Mouse (Mus musculus) brain, embryonic 18.5 days (tissue): ENCODE data around the gene Chrdl1.

Experiments used
- DNase-seq: peaks from one replicate; pipeline ENCODE4 v3.0.0-alpha.2; 2012; ENCODE audit warnings: low read depth, low spot score

Chrdl1 gene

GRCm38 (mm10) chrX:143393791-143394369, at the start of gene Chrdl1:
TSS of gene Chrdl1 (minus strand) at chrX:143394262.
- DNase-seq = no peak

- no peak for DNase-seq
Measured at GRCm38 (mm10) chrX:143442638-143443037, 48.6 kb upstream of the Chrdl1 start.

GRCm38 (mm10) chrX:143404601-143405000, 10.5 kb upstream of the Chrdl1 start:
- no peak for DNase-seq

GRCm38 (mm10) chrX:143366256-143366959, 27.7 kb downstream of the Chrdl1 start:
- DNase-seq = no peak

GRCm38 (mm10) chrX:143347227-143347626, 46.8 kb downstream of the Chrdl1 start:
- no peak for DNase-seq

DNA sequence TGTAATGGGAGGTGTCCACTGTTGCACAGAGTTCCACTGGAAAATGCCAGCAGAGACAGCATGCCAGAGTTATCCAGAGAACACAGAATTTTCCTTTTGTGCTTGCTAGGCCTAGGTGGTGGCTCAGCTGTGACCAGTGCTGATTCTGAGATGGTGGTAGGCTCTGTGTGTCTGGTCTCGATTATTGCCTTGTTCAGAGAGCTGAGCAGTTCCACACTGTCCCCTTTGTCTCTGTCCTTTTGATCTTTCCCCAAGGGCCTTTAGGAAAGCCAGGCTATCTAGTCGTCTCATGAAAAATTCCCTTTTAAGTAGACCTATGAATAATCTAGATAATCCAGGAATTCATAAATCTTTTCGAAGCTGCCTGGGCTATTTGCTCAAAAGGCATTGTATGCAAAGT, 47.3 kb downstream of the Chrdl1 start:
- DNase-seq = no peak

DNA sequence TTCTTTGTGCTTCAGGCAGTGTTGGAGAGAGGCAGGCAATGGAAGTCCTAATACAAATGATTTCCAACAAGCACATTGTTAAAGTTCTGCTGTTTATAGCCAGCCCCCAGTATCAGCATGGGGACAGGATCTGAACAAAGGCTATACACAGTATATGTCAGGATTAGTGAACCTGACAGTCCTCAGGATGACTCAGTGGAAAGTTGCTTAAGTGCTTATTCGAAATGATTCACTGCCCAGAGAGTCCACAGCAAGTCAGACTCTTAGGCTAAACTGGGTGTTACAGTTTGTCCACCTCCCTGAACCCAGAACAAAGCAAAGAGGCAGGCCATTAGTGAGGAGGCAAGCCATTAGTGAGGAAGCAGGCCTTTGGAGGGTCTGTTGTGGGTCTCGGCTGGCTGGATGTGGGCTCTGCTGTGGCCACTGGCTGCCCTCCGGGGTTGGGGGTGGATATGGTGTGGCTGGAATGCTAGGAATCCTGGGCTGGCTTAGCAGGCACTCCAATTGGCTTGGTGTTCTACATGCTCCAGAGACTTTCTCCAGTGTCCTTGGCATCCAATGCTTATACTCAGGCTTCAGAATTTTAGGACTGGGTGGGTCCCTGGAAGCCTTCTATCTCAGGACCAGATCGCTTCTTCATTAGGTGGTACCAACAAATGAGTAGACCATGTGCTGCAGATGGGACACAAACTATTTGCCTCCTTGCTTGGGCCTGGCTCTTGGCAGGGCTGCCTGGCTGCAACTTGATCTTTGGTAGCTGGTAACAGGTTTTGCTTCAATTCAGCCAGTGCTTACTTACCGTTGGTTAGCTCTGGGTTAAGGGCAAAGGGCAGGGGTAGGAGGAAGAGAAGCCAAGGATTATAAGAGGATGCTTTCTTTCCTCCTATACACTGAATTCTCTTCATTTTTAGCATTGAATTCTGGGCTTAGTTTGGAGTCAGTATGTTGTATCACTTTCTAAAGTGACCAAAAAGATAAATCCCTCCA, 49.3 kb downstream of the Chrdl1 start:
- no peak for DNase-seq

- DNase-seq = no peak
Measured at GRCm38 (mm10) chrX:143338156-143338555, 55.9 kb downstream of the Chrdl1 start.

- DNase-seq = no peak
Measured at GRCm38 (mm10) chrX:143337561-143337960, 56.5 kb downstream of the Chrdl1 start.

- DNase-seq = no peak
Measured at GRCm38 (mm10) chrX:143336661-143337060, 57.4 kb downstream of the Chrdl1 start.

DNA sequence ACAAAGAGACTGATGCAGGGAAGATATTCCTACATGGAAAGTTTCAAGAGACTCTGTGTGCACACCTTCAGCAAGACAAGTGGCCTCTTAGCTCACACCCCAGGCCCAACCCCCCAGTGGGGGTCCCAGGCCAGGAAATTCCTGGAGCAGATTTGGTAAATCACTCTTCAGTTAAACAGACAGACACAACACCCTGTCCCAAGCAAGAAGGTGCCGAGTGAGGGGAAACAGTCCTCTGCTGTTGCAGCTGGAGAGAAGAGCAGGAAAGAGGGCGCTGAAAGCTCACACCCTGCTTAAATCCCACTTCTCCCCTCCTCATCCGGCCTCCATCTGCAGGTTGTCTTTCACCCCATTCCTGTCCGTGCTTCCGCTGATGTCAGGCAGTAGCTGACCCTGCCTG, 58.2 kb downstream of the Chrdl1 start:
- DNase-seq = no peak

DNA sequence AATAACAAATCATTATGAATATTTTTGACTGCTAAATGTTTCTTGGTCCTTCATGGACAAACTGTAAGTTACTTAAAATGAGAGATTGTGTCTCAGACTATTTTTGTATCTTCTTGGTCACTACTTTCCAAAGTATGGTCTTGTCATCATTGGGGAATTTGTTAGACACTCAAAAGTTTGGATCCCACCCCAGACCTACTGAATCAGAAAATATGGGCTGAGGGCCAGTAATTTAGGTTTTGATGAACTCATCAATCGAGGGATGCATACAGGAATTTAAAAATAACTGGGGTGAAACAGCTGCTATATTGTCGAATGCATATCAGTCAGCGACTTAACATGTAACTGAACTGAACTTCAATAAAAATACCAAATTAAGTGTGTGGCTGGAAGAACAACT, 80.9 kb downstream of the Chrdl1 start:
- DNase-seq = no peak

DNA sequence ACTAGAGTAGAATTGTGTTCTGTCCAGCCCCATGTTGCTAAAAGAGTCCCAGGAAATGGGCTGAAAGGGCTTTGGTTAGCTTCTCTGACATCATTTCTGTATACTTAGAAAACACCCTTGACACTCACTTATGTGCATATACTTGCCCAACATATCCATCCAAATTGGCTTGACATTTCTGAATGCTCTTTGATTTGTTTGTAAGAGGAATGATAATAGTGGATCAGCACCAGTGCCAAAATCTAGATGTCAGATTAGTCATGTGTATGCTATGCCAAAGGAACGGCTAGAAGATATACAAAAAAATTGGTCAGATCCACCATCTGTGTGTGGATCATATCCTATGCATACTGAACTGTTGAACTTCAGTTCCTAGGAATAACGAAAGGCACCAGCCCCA, 99.3 kb downstream of the Chrdl1 start:
- no peak for DNase-seq

GRCm38 (mm10) chrX:143275202-143275601, 118.9 kb downstream of the Chrdl1 start:
- no peak for DNase-seq

- no peak for DNase-seq
Measured at GRCm38 (mm10) chrX:143250709-143251108, 143.4 kb downstream of the Chrdl1 start.
